Mouse (Mus musculus): ENCODE results near the gene Sh3gl2.
A peak's percentile ranks its signal among the peaks of the same experiment; 100 is the strongest.

Sh3gl2 gene

DNA sequence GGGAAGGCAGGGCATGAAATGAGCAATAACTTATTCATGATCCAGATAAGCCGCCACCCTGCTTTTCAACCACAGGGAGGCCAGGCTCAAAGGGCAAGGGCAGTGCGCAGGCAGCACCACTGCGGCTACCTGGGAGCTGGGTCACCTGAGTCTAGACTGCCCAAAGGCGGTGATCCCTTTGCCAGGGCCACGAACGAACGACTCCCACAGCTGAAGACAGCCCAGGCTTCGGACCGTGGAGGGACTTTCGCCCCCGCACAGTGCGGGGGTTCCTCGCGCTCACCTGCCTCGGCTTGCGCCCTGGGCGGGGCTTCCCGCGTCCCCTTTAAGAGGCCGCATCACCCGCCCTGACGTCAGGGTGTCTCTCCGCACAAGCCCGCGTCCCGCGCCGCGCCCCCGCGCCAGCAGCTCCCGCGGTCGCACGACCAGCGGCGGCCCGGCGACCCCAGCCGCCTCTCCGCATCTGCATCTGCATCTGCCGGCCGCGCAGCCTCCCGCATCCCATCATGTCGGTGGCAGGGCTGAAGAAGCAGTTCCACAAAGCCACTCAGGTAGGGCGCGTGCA lies at the start of gene Sh3gl2:
Gene Sh3gl2, plus strand, starts transcription at position 56 of the 565 bp plus-strand sequence.
- peak; percentile 36 for DNase-seq (ENCODE audit: low spot score)

DNA sequence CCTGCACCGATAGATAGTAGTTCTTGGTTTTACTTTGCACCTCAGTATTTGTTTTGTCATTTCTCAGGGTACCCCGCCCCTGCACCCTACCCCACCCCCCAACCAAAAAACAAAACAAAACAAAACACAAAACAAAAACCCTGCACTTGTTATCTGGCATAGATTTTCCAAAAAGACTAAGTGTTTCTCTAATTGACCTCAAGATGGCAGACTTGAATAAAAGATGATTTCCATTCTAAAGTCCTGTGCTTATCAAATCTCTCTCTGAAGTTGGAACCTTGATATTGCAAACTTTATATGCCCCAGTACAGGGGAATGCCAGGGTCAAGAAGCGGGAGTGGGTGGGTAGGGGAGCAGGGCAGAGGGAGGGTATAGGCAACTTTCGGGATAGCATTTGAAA lies 43.8 kb upstream of the Sh3gl2 start:
- peak; percentile 7 for DNase-seq (ENCODE audit: low spot score)

DNA sequence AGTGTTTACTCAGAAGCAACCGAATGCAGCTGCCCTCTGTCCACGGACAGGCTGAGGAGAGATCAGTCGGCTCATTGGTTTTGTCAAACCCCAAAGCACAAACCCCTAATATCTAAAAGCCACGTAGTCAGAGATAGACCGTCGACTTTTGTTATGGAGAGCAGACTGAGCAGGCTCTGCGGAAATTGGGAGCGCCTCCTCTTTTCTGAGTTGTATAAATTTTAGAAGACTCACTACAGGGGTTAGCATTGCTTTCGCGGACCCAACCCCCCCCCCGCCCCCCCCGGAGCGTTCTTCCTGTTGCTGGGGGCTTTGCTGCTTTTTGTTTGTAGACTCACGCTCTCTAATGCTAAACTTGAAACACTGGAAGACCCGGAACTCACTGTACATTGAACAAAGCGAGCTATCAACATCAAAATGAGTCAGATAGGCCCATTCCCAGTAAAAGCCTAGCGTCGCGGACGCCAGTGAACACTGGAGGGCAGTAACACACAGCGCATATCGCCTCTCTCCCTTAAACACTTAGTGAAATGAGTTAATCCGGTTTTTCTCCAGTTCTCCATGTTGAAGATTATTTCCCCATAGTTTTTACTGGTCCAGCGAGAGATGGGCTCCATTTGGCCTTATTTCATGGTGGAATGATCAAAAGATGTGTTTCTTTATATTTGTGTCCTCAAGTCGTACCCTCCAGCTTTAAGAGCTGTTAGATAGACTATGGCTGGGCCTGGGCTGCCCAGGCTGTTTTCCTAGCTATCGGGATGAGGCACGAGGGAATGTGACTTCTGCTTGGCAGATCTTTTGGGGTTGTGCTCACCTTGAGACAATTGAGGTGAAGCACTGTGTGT lies 42.2 kb upstream of the Sh3gl2 start:
- DNase-seq (ENCODE audit: low spot score) = peak; percentile 87

DNA sequence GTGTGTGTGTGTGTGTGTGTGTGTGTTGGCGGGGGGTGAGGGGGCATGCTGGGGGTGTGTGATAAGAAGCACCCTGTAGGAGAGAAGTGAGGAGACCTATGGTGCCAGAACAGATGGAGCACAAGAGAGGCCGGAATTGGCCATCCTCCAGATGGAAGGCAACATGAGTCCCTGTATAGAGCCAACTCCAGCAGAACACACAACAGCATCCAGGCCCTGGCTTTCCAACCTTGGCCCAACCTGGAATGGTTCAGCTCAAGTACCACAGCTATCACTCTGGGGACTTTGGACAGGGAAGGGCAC lies 41.7 kb upstream of the Sh3gl2 start:
- no peak for DNase-seq (ENCODE audit: low spot score)

DNA sequence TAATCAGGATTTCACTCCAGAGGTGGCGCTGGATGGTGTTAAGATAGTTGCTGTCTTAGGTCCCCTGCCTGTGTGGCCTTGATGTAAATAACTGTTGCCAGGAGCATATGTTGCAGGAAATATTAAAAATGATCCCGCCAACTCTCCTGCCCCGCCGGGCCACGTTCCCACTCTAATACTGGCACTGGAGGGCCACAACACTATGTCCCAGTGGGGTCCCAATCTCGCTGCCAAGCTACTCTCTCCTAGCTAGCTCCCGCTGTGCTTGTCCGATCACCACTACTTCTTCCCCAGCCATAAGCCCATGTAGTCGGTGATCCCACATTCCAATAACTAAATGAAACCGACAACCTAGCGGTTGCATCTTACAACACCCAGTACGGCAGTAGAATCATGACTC lies 36.9 kb upstream of the Sh3gl2 start:
- DNase-seq (ENCODE audit: low spot score) = no peak

DNA sequence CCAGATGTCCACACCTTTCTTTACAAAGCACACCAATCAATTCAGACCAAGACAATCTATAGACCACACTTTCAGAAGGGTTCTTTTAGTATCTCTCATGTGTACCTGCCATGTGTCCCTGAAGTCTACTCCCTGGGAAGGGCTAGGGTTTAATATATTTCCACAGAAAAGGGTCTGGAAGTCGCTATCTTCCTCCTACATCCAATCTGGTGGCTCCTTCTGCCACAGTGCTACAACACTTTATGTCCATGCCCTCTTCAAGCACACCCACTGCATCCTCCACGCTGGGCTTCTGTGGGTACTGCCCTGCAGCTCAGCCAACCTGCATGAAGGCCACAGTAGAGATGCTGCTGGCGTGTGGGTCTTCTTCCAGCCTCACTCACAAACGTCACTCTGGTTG lies 29.5 kb upstream of the Sh3gl2 start:
- DNase-seq (ENCODE audit: low spot score) = no peak

DNA sequence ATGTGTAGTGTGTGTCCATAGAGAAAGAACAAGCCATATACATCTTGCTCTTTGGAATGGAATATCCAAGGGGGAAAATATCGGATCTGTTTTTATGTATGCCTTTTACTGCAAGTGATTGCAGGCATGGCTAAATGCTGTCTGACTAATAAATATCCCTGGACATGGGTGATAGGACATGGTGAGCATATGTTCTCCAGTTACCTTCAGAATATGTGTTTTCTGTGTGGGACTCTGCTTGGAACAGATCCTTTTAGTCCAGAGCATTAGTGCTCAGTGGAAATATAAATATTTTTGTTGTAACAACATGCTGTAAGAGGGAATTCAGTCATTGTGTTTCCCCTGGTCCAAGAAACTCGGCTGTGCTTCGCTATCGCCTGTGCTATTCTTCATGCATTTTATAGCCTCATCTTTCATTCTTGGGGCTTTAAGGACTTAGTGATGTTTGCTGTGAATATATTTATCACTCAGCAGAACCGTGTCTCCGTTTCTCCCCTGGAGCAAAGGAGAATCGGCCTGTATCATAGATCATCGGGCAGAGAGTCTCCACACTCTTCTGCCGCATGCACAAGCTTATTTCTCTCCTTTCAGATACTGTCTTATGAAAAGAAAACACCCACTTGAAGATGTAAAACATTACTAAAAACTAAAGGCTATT lies 26.4 kb upstream of the Sh3gl2 start:
- DNase-seq (ENCODE audit: low spot score) = no peak

DNA sequence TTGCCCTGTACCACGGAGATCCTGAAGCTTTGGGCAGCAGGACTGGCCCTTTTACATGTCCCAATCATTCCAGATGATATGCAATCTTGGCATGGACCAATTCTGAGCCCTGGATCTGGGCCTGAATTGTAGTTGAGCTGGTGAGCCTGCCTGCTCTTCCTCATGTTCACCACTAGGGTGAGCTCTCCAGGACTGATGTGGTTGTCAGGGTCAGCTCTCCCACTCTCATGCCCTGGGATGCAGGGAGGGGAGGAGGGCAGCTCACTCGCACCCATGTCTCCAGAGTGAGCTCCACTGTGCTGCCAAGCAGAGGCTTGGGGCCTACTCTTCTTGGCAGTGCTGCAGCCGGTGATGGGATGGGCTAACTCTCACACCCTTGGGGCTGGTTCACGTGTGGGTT lies 18.9 kb upstream of the Sh3gl2 start:
- DNase-seq (ENCODE audit: low spot score) = peak; percentile 32

DNA sequence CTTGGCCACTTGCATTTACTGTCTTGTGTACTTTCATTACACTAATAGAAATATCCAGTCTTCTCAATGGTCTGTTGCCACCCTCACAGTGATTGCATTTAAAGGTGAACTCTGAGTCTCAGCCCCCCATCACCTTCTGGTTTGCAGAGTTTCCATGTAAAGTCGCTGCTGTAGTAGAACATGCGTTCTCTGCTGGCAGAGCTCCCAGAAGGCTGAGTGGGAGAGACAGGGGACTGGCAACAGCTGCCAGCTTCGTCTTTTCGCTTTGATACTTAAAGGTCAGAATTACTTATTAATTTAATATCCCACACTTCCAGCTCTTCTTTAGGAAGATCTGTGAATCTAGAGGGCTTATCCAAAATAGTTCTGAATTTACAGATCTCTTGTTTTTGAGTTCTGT lies 8.7 kb upstream of the Sh3gl2 start:
- DNase-seq (ENCODE audit: low spot score) = no peak

DNA sequence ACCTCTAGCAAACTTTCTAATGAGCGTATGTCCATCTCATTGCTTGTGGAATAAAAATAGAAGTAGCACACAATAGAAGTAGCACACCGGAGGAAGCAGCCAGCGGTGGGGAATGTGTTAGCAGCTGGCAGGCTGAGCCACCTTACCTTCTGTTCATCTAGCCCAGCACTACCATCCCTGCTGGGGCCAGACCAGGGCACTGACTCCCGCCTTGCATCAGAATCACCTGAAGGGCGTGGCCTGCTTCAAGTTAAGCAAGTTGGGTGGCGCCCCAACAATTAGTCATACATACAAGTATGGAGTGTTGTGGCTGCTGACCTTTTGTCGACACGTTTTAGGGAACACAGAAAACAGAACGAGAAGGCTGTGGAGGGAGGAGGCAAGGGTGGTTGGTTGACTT lies 6.5 kb upstream of the Sh3gl2 start:
- no peak for DNase-seq (ENCODE audit: low spot score)

DNA sequence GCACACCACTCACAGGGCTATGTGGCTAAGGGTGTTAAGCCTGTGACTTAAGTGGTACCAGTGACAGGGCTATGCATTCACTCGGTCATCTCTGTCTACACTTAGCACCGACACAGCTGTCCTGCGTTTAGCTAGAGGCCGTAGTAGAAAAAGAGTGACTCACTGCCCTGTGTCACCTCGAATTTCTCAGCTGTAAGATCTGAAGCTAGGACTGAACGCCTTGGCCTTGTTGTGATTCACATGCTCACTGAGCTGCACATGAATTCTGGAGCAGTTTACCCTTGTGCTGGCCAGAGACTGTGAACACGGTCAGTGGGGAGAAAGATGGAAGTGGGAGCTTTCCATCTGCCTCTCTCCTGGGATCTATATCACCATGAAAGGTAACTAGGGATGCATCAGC lies 2.3 kb upstream of the Sh3gl2 start:
- DNase-seq (ENCODE audit: low spot score) = no peak

DNA sequence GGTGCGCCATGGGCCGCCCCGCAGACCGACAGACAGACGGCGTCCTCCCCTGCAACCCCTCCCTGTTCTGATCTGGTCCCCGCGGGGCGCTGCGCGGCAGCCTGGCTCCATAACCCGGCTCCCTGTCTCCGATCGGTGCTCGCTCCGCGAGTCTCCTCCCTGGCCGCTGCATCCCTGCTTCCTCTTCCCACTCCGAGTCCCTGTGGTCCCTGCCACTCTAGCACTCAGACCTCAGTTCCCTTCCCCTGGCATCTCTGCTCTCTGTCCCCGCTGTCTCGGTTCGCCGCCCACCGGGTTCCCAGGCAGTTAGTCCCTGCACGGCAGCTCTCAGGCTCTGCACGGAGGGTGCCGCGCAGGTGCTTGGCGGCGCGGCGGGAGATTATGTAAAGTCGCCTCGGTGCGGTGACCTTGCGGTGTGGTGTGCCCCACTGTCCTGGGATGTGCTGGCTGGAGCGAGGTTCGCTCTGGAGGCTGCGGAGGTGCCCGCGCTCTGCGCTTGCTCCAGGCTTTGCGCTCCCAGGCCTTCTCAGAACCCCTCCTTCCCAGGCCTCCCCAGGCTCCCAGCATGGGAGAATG lies 798 bp downstream of the Sh3gl2 start:
- peak; percentile 51 for DNase-seq (ENCODE audit: low spot score)

DNA sequence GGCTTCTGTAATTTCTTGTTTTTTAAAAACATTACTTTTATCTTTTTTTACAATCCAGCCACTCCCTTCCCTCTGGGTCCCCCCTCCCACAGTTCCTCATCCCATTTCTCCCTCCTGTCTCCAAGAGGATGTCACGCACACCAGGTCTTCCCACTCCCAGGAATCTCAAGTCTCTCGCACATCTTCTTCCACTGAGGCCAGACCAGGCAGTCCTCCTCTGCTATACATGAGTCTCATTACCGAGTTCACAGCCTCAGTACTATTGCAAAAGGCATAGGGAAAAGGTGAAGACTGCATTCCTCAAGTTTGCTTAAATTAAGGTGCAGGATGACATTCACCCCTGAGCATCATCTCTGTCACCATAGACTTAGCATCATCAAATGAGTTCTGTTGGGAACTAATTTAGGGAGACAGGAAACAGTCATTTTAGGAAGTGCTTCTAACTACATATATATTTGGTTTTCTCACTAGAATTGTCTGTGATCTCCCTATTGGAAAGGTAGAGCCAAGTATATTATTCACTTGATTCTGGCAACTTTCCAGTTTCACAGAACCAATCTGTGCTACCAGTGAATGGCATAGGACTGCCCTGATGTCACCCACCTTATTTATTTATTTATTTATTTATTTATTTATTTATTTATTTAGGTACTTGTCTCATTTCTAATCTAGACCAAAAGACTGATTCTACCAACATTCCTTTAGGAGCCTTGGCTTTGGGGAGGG lies 1.9 kb downstream of the Sh3gl2 start:
- DNase-seq (ENCODE audit: low spot score) = no peak

DNA sequence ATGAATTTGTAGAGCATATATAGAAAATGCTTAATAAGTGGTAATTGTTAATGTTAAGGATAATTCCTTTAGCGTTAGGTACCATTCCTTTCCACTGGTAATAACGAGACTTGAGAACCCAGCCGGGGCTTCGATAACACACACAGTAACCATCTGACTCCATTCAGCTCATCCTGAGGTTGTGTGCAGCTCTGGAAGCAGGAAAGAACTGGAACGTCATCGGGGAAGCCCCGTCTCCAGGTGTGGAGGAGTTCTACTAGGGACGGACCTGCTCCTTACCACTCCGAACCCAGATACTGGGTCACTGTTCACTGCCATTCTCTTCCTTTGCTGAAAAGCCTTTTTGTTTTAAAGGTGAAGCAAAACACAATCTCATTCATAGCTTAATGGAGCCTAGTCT lies 2.6 kb downstream of the Sh3gl2 start:
- DNase-seq (ENCODE audit: low spot score) = no peak

DNA sequence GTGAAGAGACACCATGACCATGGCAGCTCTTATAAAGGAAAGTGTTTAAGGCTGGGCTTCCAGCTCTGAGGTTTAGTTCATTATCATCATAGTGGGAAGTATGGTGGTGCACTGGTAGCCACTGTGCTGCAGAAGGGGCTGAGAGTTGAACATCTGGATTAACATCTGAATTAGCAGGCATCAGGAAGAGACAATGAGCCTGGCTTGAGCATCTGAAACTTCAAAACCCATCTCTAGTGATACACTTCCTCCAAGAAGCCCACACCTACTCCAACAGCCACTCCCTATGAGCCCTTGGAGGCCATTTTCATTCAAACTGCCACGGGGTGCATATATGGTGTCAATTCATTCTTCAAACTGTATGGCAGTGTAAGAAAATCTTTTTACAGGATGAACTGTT lies 3.6 kb downstream of the Sh3gl2 start:
- no peak for DNase-seq (ENCODE audit: low spot score)

DNA sequence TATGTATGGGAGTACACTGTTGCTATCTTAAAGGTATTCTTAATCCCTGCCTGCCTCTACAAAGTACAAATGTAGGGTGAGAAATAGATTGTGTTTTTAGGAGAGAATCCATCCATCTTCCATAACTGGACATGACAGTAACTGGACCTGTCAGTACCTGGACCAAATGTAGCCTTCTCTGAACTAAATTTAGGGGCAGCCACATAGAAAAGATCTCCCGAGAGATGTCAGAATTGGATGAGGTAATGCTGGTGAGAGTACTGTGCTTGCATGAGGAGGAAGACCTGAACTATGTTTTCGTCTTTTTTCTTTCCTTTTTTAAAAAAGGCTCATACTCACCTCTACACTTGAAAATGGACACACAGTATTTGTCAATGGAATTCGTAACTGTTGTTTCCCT lies 6.0 kb downstream of the Sh3gl2 start:
- DNase-seq (ENCODE audit: low spot score) = no peak

DNA sequence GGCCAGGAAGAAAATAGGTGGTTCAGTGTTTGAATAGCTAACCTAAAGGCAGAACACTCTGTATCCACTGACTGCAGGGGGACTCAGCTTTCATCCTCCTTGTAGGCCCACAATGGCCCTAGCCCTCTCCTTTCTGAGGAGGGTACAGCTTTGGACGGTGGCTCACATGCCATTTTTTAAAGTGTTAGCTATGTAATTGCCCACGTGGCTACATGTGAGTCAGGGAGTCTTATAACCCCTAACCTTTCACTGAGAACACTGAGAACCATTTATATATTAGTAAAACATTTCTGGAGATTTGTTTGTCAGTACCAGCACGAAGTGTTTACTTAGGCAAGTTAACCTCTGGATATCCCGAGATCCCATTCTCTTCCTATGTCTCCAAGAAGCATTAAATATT lies 12.1 kb downstream of the Sh3gl2 start:
- no peak for DNase-seq (ENCODE audit: low spot score)

DNA sequence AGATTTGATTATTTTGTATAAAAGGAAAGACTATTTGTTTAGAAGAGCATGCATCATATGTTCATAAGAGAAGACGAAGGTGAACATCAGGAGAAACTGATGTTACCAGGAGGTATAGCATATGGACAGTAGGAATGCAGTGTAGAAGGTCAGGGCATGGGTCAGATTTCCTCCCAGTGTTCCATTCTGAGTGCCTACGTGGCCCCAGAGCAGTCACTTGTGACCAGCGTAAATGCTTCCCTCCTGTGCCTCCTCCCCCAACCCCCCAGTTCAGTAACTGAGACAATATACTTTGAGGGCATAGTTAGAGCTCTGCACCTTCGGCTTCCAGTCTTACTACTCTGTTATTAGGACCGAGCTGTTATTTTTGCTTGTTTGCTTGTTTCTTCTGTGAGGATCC lies 17.8 kb downstream of the Sh3gl2 start:
- no peak for DNase-seq (ENCODE audit: low spot score)

DNA sequence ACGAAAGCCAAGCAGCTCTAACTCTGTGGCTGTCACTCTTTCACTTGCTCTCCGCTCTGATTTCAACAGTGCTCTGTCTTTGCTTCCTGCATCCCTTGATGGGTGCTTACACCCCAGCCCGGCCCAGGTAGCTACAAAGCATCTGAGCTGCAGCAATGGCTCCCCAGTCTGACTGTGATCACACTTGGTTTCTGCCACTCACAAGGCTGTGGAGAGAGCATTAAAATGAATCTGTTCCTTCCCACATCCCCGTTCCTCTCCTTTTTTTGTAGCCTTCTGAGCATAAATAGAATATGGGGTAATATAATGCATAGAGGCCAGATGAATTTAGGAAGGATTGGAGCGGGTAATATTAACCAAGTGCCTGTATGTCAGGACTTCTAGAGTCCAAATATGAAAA lies 21.8 kb downstream of the Sh3gl2 start:
- DNase-seq (ENCODE audit: low spot score) = no peak

DNA sequence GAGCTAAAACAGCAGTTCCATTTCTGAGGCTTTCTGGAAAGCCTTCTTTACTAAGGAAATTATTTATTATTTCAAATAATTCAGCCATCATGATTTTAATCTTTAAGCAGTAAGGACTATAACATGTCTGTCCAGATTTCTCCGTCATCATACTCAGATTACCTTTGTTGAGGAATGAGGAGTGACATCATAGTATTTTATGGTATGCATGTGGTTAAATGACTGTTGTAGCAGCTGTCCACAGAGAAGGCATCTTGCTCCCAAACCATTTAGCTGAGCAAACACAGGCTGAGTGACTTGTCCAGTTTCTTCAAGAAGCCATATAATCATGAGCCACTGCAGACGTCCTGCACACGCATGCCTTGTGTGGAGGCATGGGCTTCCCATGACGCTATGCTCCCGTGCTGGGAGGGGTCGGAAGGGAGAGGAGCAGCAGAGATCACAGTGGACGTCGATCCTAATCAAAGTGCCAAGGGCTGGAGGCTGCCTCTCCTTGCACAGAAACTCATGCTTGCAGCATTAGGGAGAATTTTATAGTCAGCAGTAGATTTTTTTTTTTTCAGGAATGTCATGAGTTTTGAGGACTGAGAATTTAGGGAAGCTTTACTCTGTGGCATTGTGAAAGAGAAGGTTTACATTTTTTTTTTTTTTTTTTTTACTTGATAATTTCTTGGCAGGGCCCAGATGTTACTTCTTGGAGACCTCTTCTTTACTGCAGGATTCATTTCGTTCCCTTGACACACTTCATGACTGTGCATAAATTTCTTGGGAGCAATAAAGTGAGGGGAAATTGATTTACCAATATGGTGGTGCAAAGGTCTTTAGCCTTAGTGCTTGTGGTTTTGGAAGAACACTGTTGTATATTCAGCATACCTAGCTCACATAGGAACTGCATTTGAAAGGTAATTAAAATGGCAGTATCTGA lies 23.0 kb downstream of the Sh3gl2 start:
- DNase-seq (ENCODE audit: low spot score) = no peak

DNA sequence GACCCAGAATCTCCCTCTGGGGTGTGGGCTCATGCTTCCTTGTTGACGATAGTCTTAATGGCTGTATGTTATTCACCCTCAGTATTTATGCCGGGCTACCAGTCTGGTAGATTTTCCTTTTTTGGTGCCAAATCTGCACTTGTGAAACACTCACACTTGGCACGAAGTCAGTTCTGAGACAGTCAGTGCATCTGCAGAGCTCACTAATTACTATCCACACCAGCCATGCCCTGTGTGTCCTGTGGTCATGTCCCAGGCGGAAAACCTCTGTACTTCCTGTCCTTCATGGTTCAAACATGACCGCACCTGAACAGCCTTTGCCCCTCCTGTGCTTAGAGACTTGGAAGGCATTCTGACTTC lies 23.6 kb downstream of the Sh3gl2 start:
- DNase-seq (ENCODE audit: low spot score) = no peak

Data from embryo, embryonic 10.5 days (tissue).